Mouse (Mus musculus) erythroid progenitor cell, adult 5-6 weeks (primary cell): Measurements from ENCODE around the gene Gm28047. TPM values are rescaled to one million over a fixed set of nuclear protein-coding genes. Genes with fewer than 3 reads are reported as not detected.

Source experiments
- ATAC-seq: replicated peaks from 2 replicates; pipeline ENCODE4 v1.8.0; 2016; ENCODE audit warnings: moderate number of reproducible peaks, mild to moderate bottlenecking, moderate TSS enrichment, inconsistent platforms; ENCODE audit not compliant: poor library complexity, low FRiP score, severe bottlenecking
- total RNA-seq, 2 experiments: library from RNA; stranded (forward) in 1 of 2; stranded (reverse) in 1 of 2; fragments of 150-400 nt in 1 of 2; fragments of 186-747, 209-891 nt in 1 of 2; gene quantifications; 2 replicates each; pipeline versions ENCODE4 v1.2.3 to v1.2.4; 2015 to 2017; ENCODE audit warnings: low replicate concordance in 2 of 2

The Gm28047 gene
- total RNA-seq, 2 experiments from 2014 or later, result not detected

DNA sequence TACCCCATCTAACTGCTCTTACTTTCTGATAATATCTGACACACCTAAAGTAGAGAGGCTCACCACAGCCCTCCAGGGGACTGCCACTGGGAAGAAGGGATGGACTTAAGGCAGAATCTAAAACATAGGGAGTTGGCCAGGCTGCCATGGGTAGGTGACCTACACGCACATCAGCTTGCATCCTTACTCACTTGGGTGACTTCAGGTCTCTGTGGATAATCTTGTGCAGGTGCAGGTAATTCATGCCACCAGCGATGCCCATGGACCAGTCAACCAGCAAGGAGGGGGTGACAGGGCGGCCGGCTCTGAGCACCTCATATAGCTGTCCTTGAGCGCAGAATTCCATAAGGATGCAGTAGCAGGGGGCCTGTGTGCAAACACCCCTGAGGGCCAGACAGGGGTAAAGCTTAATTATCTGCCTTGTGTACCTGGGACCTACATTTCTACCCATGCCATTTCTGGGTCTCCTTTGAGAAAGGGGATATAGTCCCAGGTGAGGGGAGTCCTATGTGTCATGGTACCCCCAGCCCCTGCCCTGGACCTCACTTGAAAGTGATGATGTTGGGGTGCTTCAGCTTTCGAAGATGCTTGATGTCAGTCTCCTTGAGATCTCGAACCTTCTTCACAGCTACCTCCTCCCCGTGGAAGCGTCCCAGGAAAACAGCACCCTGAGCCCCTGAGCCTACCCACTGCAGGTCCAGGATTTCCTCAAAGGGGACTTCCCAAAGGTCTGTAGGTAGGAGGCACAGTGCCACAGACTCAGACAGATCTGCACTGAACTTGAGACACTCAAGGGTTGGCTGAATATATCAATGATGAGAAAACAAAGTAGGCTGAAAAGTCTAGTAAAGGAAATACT lies 120.7 kb downstream of the Gm28047 start:
- 0 out of 2 replicates have a peak, but pooled peaks have one; percentile 21 for ATAC-seq

GRCm38 (mm10) chr15:102503447-102503846 lies 121.4 kb downstream of the Gm28047 start, which contains the start of gene Gm10337:
Gene Gm10337 (plus strand): TSS chr15:102503722.
- no peak for ATAC-seq

DNA sequence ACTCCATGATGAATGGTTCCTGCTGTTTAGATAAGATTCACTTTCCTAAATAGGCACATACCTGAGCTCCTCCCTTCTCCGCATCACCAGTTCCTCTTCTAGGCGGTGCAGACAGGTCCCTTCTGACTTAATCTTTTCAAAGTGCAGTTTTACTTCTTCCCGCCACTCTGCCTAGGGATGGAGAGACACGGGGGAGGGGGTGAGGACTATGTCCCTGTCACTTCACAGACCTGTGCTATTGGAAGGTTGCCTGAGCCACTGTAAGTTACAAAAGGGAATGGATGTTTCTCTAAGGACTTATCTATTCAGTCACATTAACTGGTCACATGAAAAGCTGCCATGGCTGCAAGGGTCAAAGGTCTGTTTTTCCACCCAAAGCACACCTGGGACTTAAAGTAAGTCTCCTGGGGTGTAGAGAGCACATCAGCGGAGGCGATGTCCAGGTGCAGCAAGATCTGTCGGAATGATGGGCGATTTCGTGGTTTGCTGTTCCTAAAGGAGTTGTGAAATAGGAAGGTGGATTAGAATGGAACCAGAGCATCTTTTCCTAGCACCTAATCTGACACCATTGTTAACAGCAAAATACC lies 122.5 kb downstream of the Gm28047 start:
- ATAC-seq, result no peak

GRCm38 (mm10) chr15:102501084-102501814 lies 123.6 kb downstream of the Gm28047 start:
- no peak for ATAC-seq

DNA sequence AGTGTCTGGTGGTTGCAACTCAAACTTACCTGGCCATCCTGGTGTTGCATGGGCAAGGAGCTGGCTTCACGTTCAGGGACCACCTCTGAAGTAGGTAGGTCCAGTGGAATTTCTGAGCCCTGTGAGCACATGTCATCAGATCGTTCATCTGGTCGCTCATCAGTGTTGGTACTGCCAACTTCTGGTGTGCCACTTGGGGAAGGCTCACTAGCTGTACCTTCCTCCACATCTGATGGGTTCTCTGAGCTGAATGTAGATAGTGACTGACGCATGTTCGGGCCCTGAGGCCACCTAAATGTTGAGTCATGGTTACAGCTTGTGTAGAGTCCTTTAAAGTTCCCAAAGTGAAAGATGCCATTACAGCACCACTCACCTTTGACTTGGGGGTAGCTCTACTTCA lies 124.4 kb downstream of the Gm28047 start:
- ATAC-seq, result no peak

- ATAC-seq, result no peak
Measured at GRCm38 (mm10) chr15:102499851-102500250, 125.0 kb downstream of the Gm28047 start.

GRCm38 (mm10) chr15:102499370-102499769 lies 125.5 kb downstream of the Gm28047 start:
- no peak for ATAC-seq

DNA sequence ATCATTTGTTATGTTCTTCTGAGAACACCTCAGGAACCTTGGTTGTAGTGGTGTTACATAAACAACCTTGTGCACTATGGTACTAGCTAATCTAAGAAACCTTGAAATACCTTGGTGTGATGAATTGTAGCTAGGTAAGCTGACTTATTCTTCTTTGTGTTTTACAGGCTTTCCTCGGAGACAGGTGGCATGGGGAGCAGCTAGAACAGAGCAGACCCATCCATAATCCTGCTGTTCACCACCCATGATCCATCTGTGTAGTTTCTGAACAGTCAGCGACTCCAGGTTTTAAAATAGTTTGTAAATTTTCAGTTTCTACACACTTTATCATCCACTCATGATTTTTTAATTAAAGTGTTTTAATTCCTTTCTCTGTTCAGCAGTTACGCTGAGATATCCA lies 126.5 kb downstream of the Gm28047 start:
- ATAC-seq, result no peak

- no peak for ATAC-seq
Measured at GRCm38 (mm10) chr15:102487664-102488063, 137.2 kb downstream of the Gm28047 start.

DNA sequence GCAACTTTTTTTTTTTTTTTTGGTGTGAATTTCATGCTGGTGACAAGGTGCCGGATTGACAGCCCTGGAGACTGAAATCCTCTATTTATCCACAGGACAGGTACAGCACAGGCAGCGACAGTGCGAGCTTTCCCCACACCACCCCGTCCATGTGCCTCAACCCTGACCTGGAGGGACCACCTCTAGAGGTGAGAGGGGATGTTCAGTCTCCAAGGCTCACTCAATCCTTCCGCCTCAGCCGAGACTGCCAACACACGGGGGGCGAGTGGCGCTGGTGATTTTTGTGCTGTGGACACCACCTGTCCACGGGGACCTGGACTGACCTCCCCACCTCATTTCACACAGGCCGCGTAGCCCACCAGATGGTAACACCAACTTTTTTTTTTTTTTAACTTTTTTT lies 139.0 kb downstream of the Gm28047 start:
- ATAC-seq, result no peak

DNA sequence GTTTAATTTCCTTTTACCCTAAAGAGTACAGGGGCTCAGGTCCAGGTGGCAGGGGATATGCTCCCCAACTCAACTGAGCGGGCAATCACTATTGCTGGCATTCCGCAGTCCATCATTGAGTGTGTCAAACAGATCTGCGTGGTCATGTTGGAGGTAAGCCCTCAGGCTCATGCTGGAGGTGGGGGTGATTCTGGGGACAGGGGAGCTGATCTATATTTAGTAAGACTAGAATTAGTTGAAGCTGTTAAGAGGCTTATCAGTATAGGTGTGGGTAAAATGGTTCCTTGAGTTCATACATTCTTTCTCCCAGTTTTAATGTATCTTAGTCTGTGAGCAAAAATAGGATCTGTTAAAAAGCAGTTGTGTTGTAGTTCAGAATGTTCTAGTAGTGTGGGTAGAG lies 141.7 kb downstream of the Gm28047 start:
- no peak for ATAC-seq

DNA sequence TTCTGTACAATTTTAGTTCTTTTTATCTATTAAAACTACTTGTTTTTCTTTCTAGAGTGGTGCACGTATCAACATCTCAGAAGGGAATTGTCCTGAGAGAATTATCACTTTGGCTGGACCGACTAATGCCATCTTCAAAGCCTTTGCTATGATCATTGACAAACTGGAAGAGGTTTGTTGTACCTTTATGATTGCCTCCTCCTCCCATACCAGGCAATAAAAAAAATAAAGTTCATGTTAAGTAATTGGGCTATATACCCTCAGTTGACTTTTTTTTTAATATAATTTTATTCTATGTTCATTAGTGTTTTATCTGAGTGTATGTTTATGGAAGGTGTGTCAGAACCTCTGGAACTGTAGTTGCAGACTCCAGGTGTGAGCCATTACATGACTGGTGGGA lies 150.3 kb downstream of the Gm28047 start:
- ATAC-seq, result no peak

Other genes with a start within 250 kb of the Gm28047 start
- 80.5 and 94.1 TPM in 2 replicates for gene Sp1, start 218.9 kb downstream of the Gm28047 start, total RNA-seq (2015; ENCODE audit: low replicate concordance)
- 70.4 and 79.1 TPM in 2 replicates for gene Sp1, start 218.9 kb downstream of the Gm28047 start, total RNA-seq (2017; ENCODE audit: low replicate concordance)
- not detected in 2 replicates for gene Amhr2, start 179.7 kb downstream of the Gm28047 start, total RNA-seq (2015; ENCODE audit: low replicate concordance)
- 3.6 TPM in 1 of 2 replicates, not detected in the other for gene Amhr2, start 179.7 kb downstream of the Gm28047 start, total RNA-seq (2017; ENCODE audit: low replicate concordance)
- gene Prr13, start 166.0 kb downstream of the Gm28047 start, total RNA-seq (2015; ENCODE audit: low replicate concordance), result 45.4 and 56.6 TPM in 2 replicates
- gene Prr13, start 166.0 kb downstream of the Gm28047 start, total RNA-seq (2017; ENCODE audit: low replicate concordance), result 18.6 and 49.4 TPM in 2 replicates
- gene Pcbp2, start 154.5 kb downstream of the Gm28047 start, total RNA-seq (2015; ENCODE audit: low replicate concordance), result 405 and 484 TPM in 2 replicates
- gene Pcbp2, start 154.5 kb downstream of the Gm28047 start, total RNA-seq (2017; ENCODE audit: low replicate concordance), result 185 and 238 TPM in 2 replicates
- gene Gm10337, start 121.3 kb downstream of the Gm28047 start, total RNA-seq (2015; ENCODE audit: low replicate concordance), result not detected in 2 replicates
- not detected in 2 replicates for gene Gm10337, start 121.3 kb downstream of the Gm28047 start, total RNA-seq (2017; ENCODE audit: low replicate concordance)
- 0.72 TPM in 1 of 2 replicates, not detected in the other for gene Map3k12, start 108.0 kb downstream of the Gm28047 start, total RNA-seq (2015; ENCODE audit: low replicate concordance)
- 2.6 TPM in 1 of 2 replicates, not detected in the other for gene Map3k12, start 108.0 kb downstream of the Gm28047 start, total RNA-seq (2017; ENCODE audit: low replicate concordance)
- gene Tarbp2, start 106.9 kb downstream of the Gm28047 start, total RNA-seq (2015; ENCODE audit: low replicate concordance), result 11.5 and 19.7 TPM in 2 replicates
- gene Tarbp2, start 106.9 kb downstream of the Gm28047 start, total RNA-seq (2017; ENCODE audit: low replicate concordance), result 11.9 and 20.4 TPM in 2 replicates
- gene Npff, start 100.1 kb downstream of the Gm28047 start, total RNA-seq (2015; ENCODE audit: low replicate concordance), result 9.2 and 12.6 TPM in 2 replicates
- gene Npff, start 100.1 kb downstream of the Gm28047 start, total RNA-seq (2017; ENCODE audit: low replicate concordance), result 3.3 TPM in 1 of 2 replicates, not detected in the other
- gene Atf7, start 397 bp upstream of the Gm28047 start, total RNA-seq (2015; ENCODE audit: low replicate concordance), result 55.5 and 93.1 TPM in 2 replicates
- gene Atf7, start 397 bp upstream of the Gm28047 start, total RNA-seq (2017; ENCODE audit: low replicate concordance), result 16.9 and 19.4 TPM in 2 replicates
- gene Atp5g2, start 47.3 kb upstream of the Gm28047 start, total RNA-seq (2015; ENCODE audit: low replicate concordance), result 10.5 and 17.7 TPM in 2 replicates
- gene Atp5g2, start 47.3 kb upstream of the Gm28047 start, total RNA-seq (2017; ENCODE audit: low replicate concordance), result 19.1 and 31.2 TPM in 2 replicates
- gene Calcoco1, start 97.1 kb upstream of the Gm28047 start, total RNA-seq (2015; ENCODE audit: low replicate concordance), result 17.6 and 21.6 TPM in 2 replicates
- 34.1 and 40.8 TPM in 2 replicates for gene Calcoco1, start 97.1 kb upstream of the Gm28047 start, total RNA-seq (2017; ENCODE audit: low replicate concordance)